Mouse (Mus musculus) ovary, postnatal 14 days (tissue): ENCODE measurements around the gene Tmem239.
"Not testable (repeated sequence)": the region's sequence is repeated elsewhere in the genome, so short reads cannot be mapped to it uniquely, and the experiment has no call there.

Experiments
- DNase-seq: peaks from one replicate; pipeline ENCODE4 v3.0.0; 2022; ENCODE audit warnings: low spot score

The Tmem239 gene

GRCm38 (mm10) chr2:130406178-130406577 is at the start of gene Tmem239:
Gene Tmem239, plus strand, starts transcription at chr2:130406478.
- DNase-seq, result no peak

GRCm38 (mm10) chr2:130357551-130357950 is 48.7 kb upstream of the Tmem239 start:
- no peak for DNase-seq

- no peak for DNase-seq
These were observed 47.4 kb upstream of the Tmem239 start for GRCm38 (mm10) chr2:130358852-130359251.

DNA sequence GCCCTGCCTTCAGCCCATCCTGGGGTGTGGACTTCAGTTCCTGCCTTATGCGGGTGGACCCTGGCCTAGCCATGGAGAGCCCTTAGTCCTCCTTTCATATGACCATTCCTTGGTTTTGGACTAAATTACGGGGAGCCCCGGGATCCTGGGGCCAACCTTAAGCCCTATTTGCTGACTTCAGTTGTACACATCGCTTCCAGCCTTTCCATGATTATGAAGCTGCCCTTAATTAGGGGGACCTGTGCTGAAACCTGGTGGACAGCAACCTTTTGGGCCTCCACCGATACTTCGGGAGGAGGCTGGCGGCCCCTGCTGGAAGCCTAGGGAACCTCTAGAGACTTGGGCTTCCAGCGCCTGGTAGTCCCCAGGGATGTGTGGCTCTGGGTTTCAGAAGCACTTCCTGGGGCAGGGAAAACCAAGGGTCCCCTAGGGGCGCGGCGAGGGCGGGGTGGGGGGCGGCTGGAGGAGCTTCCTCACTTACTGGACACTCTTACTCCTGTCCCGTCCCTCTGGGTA is 43.7 kb upstream of the Tmem239 start:
- DNase-seq, result peak; percentile 57

DNA sequence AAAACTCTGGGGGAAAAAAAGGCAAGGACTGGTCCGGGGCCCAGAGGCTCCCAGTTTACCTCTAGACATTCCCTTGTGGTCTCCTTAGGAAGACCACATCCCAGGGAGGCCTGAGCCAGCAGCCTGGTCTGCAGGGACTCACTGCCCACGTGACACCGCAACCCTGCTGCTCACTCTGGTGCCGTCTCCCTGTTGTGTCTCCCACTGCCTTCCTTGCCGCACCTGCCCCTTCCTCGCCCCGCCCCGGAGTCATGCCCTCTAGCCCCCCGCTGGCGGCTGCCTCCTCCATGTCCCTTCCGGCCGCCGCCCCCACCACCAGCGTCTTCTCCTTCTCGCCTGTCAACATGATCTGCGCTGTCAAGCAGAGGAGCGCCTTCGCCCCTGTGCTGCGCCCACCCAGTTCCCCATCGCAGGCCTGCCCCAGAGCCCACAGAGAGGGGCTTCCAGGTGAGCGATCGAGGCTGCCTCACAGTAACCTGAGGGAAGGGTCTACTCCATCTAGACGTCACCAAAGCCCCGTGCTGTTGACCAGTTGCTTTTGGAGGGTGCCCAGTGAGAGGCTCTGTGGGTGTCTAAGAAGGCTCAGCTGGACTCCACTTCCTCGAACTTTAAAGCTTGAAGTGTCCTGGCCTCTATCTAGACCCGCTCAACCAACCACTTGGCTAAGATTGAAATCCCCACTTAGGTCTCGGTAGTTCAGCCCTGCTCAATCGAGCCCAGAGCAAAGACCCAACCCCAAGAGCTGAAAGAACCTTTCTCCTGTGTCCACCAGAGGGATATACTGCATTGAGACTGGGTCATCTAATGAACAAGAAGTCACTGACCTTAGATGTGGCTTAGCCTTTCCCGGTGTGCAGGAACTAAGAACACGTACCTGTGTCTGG is 40.8 kb upstream of the Tmem239 start:
- DNase-seq, result no peak

DNA sequence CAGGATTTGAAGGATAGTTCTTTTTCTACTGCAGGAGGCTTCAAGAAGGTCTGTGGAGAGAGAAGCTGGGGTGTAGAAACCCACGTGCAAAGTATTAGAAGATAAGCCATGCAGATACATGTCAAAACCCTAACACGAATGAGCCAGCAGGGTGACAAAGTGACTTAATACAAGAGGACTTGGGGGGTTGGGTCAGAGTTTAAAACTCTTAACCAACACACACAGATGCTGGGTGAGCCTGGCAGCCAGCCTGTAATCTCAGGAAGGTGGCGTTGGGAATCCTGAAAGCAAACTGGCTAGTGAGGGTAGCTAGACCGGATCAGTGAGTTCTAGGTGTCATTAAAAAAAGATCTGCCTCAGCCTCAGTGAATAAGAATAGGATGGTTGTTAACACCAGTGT is 38.9 kb upstream of the Tmem239 start:
- DNase-seq, result no peak

- not testable (repeated sequence) for DNase-seq
These were observed 33.3 kb upstream of the Tmem239 start for GRCm38 (mm10) chr2:130373026-130373425.

GRCm38 (mm10) chr2:130374951-130375350 is 31.3 kb upstream of the Tmem239 start:
- DNase-seq, result no peak

DNA sequence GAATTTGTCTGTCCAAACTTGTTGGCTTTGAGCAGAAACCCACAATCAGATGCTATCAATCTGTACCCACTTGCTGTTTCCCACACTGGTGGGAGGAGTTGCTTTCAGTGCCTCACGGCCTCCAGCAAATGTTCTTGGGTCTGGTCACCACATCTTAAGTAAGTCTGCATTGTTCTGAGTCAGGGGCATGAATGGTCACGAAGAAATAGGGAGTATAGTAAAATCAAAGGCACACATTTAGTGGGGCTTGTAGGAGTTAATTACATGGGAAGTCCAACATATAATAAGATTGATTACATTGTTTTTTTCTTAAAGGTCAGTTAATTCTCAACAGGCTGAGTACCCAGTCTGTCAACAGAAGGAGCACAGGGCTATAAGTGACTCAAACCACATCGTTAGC is 23.1 kb upstream of the Tmem239 start:
- DNase-seq, result no peak

GRCm38 (mm10) chr2:130383895-130384294 is 22.4 kb upstream of the Tmem239 start:
- DNase-seq, result no peak

DNA sequence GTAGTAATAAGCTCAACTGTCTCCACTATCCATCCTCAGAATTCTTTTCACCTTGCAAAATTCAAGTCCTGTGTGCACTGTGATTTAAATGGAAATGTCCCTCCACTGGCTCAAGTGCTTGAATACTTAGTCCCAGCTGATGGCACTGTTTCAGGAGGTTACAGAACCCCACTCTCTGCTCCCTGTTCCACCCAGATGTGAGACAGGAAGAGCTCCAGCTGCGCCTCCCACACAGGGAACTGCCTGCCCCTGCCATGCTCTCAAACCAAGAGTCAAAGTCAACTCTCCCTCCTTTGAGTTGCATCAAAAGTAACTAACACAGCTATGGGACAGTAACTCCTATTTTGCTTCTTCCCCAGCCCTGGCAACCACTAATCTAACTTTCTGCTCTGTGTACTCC is 20.1 kb upstream of the Tmem239 start:
- no peak for DNase-seq

GRCm38 (mm10) chr2:130388796-130389195 is 17.5 kb upstream of the Tmem239 start:
- DNase-seq, result no peak

DNA sequence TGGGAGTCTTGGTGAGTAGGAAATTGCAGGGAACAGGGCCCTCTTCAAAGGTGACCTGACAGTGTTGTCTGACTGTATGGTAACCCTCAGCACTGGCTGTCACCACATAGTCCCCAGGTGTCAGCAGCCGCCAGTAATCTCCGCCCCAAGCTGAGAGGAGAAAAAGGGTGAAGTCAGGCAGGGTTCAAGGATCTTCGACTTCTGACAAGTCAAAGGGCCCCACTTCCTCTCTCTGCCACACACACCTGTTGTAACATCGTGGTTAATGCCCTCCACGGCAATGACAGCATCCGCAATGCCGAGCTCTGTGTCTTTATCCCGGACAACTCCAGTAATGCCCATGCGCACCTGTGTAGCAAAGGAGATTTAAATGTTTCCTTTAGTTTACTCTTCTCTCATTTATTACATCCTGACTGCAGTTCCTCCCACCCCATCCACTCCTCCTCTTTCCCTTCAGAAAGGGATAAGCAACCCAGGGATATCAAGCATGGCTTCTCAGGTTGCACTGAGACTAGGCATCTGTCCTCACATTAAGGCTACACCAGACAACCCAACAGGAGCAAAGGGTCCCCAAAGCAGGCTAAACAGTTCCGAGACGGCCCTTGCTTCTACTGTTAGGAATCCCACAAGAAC is 15.2 kb upstream of the Tmem239 start:
- DNase-seq, result no peak

- DNase-seq, result no peak
These were observed 13.4 kb upstream of the Tmem239 start for GRCm38 (mm10) chr2:130392836-130393235.

DNA sequence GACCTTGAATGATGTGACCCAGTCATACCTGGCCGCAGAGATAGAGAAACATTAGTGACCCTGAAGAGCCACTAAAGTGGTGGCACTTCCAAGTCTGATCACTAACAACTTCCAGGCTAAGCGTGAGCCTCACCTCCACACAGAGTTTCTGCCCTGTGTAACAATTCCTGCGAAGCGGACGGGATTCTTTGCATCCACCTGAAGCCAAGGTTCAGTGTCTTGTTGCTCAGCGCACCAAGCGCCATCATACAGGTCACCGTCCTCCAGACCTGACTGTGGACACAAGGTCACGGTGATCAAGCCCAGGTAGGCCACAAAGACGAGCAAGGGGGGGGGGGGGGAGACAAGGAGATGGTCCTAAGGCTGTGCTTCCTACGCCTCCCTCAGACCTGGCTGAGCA is 10.6 kb upstream of the Tmem239 start:
- no peak for DNase-seq

DNA sequence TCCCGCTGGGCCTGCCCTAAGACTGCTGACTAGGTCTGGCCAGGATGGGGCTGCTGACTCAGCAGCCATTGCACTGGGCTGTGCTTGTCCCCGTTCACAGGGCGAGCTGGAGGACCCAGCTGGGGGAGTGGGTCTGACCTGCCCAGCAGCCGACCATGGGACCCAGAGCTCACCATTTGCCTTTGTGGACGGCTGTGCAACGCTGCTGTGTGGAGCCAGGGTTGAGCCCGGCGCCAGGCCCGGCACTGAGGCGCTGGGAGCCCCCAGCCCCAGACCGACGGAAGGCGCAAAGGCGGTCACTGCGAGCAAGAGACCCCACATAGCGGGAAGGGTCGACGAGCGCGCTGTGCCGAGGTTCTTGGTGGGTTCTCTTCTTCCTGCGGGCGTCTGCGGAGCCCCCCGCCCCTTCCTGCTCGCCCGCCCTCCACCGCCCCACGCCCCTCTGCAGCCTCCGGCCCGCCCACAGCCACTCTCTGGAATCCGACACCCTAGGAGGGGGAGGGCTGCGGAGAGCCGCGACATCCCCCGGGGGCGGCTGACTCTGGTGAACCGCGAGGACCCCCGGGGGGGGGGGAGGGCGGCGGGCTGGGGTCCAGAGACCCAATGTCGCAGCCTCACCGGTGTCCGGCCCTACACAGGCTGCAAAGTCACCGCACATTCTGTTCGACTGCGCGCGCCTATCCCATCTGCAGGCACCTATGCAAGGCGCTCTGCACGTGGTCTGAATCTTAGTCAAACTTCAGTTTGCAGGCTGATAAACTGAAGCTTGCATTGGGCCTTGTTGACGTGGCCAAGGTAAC is 8.9 kb upstream of the Tmem239 start, which contains the start of gene Cpxm1:
Gene Cpxm1 (minus strand): TSS at position 389 of the 800 bp plus-strand sequence.
- peak; percentile 17 for DNase-seq

DNA sequence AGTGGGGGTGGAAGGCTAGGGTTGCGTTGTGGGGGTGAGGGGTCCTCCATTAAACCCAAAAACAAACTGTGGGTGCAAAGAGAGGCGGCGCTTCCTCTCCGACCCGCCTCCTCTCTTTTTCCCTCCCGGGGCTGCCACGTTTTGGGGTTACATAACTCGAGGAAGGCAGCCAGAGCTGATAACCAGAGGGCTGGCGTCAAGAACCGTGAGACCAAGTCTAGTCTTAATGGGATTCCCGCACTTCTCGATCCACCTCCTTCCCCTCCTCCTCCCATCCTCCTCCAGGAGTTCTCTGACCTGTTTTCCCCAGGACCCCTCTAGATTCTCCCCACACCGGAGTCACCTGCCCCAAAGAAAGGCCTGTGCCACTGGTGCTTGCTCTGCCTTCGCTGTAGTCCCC is 8.2 kb upstream of the Tmem239 start:
- no peak for DNase-seq

GRCm38 (mm10) chr2:130400046-130400445 is 6.2 kb upstream of the Tmem239 start:
- DNase-seq, result no peak

DNA sequence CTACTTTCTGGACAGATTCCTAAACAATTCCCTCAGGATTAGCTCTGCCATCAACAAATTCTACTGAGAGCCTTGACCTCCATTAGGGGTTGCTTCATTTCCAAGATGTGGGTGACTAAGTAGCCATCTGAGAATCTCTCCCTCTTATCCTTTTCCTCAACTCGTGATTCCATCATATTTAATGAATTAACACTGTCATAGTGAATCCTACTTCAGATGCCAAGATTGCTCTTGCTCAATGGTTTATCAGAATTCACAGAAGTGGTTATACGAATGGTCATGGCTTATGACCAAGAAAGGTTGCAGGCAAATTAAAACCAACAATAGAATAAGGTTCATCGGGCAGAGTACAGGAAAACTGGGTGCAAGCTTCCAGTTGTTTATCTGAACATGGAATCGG is 4.4 kb upstream of the Tmem239 start:
- no peak for DNase-seq

GRCm38 (mm10) chr2:130404939-130405338 is 1.3 kb upstream of the Tmem239 start, which contains the start of the genes Gm28372 and 1700020A23Rik:
Gene Gm28372, plus strand, starts transcription at chr2:130405239.
Gene 1700020A23Rik, plus strand, starts transcription at chr2:130405259.
- no peak for DNase-seq

GRCm38 (mm10) chr2:130408194-130408593 is 1.9 kb downstream of the Tmem239 start:
- no peak for DNase-seq
